Mouse (Mus musculus) fat pad, adult 2 months (tissue): Measurements from ENCODE around the gene Igsf11.
"Not testable (repeated sequence)": the region's sequence is repeated elsewhere in the genome, so short reads cannot be mapped to it uniquely, and the experiment has no call there.

Source experiments
- DNase-seq: peaks from one replicate; pipeline ENCODE4 v3.0.0-alpha.2; 2011; ENCODE audit warnings: low read depth, low spot score; ENCODE audit errors: extremely low read depth

Gene Igsf11

DNA sequence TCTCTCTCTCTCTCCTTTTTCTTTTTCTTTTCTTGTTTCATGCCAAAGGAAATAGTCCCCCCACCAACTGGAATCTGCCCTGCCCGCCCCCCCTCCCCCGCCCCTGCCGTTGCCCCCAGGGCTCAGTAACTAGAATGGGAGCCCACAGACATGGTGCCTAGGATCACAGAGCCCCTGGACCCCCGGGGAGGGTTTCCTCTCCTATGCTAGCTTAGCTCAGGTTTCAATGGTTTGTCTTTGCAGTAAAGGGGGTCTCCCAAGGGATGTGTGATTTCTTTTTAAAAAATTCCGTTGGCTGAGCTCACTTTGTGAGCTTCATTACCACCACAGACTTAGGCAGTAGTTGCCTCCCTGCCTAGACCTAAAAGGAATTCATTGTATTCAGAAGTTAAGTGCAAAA, 89.6 kb downstream of the Igsf11 start:
- DNase-seq, result no peak

DNA sequence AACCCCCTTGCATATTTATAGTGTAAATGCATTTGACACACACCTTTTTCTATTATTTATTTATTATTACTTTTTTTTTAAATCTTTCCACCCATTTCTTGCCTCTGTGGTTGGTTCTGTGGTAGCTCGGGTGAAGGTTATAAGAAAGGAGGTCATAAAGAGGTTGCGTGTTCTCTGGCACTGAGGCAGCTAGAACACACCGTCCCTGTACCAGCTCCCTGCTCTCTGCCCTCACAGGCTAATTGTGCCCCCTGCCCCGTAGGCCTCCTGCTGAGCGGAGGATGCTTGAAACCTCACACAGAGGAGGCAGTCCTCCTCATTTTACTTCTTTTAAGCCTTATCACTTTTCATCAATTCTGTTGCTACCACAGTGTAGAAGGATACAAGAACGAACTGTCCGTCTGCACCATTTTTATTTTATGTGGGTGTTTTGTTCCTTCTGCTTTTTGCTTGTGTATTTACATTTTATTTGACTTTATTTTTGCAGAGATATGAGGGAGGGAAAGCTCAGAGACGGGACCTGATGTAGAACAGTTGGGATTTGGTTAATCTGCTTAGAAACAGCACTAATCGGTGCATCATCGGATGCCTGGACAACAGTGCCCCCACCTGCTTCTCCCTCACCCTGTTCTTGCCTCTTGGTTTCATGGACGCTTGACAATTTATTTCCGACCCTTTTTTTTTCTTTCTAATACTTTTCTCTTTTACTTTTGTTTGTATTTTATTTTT, 90.2 kb downstream of the Igsf11 start:
- no peak for DNase-seq

DNA sequence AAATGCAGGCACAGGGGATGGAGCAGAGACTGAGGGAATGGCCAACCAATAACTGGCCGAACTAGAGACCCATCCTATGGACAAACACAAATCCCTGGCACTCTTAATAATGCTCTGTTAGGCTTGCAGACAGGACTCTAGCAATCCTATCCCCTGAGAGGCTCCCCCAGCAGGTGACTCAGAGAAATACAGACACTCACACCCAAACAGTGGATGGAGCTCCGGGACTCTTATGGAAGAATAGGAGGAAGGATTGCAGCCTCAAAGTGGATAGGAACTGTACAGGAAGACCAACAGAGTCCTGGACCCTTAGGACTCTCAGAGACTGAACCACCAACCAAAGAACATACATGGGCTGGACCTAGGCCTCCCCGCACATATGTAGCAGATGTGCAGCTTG, 91.4 kb downstream of the Igsf11 start:
- not testable (repeated sequence) for DNase-seq

DNA sequence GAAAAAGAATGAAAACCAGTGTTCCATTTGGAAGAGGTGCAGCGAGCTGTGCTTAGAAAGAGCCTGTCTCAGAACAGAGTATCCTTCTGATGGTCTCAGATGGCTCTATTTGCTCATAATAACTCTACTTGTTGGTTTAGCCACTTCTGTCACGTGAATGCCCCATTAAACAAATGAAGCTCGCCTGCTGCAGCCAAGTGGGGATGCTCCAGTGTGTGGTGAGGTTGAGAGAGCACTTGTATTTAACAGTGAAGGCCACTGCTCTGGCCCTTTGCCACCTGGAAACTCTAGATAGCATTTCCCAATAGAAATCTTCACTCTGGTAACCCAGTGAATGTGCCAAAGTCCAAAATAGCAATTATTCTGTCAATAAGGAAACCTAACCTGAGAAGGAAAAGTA, 92.9 kb downstream of the Igsf11 start:
- no peak for DNase-seq

DNA sequence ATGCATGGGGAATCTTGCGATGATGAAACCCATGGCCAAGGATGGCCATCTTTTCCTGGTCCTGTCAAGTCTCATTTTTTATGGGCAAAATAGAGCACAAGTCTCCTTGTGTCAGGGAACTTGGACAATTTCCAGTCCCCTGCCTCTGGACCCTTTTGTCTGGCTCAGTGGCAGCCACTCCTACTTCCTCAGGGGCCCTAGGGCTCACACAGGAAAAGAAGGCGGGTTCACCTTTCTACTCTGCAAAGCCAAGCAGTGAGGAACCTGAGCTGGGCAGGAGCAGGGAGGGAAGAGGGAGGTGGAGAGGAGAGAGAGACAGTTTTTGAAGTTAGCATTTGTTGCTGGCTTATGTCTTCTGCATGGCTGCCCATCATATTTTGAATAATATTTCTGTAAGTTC, 93.9 kb downstream of the Igsf11 start:
- DNase-seq, result no peak

DNA sequence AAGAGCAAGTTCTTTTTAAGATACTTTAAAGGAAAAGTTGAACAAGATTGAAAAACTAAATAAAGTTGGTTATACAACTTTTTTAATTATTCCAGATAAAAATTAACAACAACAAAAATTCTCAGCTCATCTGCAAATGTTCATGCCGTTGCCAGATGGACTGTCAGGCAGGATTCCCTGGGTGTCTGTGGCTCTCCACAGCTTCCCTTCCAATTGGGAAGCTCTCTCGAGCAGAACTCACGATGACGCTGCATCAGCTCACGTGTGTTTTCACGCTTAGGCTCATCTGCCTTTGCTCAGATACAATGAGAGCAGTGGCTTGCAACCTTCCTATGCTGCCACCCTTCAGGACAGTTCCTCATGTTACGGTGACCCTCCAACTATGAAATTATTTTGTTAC, 101.2 kb downstream of the Igsf11 start:
- DNase-seq, result no peak

DNA sequence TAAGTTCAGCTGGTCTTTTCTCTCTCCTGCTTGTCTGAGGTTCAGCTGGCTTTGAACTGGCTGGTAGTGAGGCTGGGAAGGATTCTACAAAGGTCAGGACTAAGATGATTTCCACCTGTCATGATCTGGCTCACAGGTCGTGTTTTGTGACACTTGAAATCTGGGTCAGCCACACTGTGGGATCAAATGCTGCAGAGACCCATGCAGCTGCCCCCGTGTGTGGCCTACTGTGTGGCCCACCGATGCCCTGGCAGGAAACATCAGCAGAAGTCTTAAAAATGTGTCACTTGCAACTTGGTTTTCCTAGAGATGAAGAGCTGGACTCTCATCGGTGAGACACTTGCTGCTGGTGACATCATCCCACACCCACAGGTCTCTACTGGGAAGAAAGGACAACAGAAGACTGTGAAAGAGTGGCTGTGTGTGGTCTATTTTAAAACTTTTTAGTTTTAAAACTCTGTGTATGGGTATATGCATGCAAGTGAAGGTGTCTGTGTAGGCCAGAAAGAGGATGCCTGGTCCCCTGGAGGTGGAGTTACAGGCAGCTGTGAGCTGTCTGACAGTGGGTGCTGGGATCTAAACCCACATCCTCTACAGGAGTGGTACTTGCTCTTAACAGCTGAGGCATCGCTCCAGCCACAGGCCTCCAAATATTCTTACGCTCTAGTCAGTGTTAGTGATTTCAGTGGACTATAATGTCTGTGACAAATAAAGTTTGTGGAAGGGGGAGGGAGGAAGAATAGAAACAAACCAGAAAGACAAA, 106.2 kb downstream of the Igsf11 start:
- DNase-seq, result no peak

DNA sequence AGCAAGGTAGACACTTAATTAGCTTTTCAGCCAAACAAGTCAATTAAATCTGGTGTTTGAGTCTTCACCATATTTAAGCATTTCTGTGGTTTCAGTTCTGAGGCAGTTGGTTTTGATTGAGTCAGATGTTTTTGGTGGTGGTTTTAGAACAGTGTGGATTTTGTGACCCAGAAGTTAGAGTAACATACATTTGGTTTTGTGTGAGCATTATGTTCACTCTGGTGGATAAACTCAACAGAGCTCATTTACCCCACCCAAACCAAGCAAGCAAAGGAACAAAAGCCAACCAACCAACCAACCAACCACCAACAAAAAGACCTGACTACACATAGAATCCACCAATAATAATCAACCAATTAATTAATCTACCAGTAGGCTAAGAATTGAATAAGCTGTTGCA, 106.8 kb downstream of the Igsf11 start:
- no peak for DNase-seq

DNA sequence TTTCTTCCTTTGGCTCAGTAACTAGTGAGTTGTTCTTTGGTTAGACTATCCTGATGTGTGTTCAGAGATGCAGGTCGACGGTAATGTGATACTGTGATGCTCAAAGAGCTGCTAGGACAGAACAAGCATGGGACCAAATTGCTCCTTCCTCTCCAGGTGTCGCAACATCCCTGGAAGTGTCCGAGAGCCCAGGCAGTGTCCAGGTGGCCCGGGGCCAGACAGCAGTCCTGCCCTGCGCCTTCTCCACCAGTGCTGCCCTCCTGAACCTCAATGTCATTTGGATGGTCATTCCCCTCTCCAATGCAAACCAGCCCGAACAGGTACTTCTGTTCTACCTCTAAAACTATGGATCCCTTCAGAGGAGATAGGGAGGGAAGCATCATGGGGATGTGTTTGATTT, 114.5 kb downstream of the Igsf11 start:
- DNase-seq, result no peak

DNA sequence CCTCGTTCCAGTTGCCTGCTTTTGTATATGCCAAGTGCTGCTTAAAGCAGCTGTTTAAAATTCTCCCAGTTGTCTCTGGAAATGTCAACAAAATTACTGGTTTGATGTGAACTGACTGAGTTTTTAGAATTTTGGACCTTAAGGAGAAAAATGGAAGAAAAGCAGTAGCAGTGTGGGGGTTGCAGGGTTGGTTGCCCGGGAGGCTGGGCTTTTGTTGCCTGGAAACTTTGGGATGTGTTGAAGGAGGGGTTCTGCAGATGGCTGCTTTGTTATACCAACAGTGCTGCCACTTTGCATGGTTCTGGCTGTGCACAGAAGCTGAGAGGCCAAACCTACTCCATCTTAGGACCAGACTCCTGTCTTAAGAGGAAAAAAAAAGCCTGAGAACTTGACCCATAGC, 127.0 kb downstream of the Igsf11 start:
- no peak for DNase-seq

DNA sequence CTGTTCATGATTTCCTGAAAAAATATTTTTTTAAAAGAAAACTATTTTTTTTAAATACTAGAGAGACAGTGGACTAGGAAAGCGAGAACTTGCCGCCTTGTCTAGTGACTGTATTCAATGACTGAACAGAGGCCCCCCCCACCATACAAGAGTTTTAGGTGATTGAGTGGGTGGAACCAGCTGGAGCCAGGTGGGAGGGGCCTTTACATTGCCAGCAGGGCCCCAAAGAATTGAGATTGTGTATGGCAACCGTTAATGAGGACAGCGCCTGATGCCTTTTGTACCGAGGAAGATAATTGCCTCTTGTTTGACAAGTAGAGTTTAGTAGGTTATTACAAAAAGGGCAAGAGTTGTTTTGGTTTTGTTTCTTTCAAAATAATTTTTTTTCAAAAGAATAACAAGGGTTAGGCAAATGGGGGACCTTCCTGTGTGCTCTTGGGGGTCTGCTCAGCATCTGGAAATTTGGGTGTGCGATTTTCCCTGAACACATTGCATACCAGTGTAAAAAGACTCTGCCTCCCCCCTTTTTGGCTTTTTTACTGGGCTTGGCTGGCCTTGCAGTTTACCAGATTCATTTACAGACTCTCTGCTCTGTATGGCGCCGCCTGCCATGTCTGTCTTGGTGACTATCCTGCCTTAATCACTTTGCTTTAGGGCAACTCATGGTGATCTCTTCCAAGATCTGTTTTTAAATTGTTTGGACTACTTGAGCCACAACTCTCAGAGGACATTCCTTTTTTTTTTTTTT, 133.7 kb downstream of the Igsf11 start:
- DNase-seq, result no peak

DNA sequence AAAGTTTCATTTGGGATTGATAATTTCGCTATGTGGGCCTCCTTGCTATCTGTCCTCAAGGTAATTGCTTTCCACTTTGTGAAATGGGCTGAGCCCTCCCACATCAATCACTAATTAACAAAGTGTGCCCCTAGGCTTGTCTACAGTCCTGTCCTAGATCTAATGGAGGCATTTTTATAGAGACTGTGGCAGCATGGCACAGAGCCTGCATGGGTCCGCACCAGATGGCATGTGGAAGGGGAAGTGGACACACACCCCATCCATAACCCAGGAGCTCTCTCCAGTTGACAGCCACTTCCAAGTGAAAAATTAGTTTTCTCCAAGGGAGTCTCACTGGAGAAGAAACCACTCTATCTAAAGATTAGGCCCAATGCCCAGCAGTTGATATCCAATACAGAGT, 138.9 kb downstream of the Igsf11 start:
- no peak for DNase-seq

DNA sequence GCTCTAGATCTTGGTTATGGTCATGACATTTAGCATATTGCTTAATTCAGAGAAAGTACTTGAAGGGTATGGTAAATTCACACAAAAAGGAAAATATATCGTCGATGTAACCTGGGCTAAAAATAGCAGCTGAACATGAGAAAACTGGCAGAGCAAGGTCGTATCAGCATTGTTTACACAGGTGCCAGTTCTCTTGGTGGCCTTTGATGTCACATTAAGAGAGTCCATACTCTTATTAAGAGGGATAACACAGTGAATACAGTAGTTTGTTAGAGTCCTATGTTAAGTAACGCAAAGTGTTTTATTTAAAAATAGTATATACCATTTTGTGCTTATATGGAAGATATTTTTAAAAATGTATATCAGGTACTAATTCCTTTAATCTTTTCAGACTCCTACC, 144.8 kb downstream of the Igsf11 start:
- no peak for DNase-seq

DNA sequence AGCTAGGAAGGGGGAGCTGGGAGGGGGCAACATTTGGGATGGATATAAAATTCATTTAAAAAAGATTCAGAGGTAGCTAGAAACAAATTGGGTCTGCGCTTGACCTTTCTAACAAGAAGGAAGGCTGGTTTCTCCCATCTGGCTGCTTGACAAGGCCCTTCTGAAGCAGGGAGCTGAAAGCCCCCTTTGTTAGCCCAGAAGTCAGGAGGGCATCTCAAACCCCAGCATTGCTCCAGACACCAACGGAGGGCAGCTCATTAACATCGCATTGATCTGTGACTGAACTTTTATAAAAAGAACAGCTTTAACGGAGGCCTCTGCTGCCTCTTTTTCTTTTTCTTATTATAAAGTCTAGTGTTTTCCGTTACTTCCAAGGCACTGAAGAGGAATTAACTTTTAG, 151.9 kb downstream of the Igsf11 start:
- DNase-seq, result no peak

DNA sequence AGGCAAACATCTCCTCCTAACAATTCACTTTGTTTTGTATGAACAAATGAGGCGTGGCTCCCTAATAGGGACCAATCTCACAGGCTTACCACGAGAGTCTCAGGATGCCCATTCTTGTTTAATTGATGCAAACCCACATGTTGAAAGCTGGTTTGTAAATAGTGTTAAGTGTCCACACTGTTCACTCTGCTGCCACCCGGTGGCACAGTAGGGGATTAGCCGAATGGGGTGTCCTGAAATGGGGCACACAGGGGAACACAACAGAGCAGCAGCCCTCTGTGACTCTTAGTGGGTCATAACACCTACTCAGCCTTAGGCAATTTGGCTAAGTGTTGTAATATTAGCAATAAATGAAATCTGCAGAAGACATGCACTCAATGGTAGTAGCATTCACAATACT, 156.4 kb downstream of the Igsf11 start:
- DNase-seq, result no peak

DNA sequence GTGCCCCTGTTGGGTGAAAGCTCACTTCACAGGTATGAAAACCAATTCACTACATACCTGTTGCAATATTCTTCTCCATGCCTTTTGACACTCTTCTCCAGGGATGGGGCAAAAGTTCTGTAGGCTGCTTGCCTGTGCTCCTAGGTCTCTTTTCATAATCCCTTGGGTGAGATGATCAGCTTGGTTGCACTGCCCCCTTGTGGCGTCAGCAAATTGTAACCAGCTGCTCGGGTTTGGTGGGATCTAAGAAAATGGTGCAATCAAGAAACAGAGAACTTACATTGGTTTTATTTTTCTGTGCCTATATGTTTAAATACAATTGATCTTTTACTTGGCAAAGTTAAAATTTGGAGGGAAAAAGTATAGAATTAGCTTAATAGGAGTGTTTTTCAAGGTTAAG, 160.5 kb downstream of the Igsf11 start:
- DNase-seq, result no peak

DNA sequence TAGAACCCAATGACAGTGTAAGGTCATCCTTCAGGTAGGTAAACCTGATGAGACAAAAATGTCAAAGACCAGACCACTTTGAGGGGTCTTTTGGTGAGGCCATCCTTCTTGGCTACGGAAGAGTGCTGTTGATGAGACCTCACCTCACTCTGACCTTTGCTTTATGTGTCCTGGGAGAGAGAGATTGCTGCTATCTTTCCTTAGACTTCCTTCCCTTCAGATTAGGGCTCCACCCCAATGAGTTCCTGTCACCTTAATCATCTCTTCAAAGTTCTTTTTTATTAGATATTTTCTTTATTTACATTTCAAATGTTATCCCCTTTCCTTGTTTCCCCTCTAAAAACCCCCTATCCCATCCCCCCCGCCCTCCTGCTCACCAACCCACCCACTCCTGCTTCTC, 161.3 kb downstream of the Igsf11 start:
- no peak for DNase-seq

DNA sequence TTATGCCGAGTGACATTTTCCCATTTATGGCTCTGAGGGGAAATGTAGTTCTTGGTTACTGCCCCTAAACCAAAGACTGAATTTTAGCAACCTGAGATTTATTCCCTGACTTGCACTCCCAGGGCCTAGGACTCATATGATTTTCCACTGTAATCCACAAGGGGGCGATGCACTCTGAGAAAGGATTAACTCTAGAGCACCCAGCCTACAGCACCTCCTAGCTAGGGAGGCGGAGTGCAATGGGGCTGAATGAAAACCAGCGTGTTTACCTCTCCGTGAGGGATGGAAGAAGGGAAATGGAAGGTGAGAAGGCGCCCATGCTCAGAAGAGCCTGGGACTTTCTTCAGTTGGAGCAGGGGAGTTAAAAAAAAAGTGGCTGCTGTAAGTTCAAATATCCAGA, 163.6 kb downstream of the Igsf11 start:
- no peak for DNase-seq

DNA sequence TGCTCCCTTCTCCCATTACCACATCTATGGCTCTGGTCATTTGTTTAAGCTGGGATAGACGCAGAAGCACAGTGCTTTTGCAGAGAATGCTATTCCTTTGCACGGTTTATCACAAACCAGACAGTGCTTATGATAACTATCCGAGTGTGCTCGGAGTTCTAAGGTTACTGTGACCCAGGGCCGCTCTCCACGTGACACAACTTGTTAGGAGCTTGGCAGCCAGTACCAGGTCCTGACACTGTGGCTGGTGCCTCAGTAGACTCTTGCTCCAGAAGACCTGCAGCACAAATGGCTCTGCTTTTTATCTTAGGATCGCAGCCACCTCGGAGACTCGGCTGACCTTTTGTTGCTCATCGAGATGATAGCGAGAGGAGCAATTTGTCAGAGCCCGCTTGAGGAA, 164.5 kb downstream of the Igsf11 start:
- no peak for DNase-seq

DNA sequence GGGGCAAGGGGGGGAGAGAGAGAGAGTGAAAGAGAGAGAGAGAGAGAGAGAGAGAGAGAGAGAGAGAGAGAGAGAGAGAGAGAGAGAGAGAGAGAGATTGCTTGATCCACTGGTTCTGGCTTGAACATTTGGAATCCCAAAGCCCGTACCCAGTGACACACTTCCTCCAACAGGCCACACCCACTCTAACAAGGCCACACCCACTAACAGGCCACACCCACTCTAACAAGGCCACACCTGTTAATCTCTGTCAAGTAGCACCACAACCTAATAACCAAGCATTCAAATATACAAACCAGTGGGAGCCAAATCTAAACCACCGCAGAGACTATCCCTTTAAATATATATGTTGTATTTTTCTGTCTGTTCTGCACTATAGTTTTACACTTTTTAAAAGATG, 166.4 kb downstream of the Igsf11 start:
- DNase-seq, result no peak

DNA sequence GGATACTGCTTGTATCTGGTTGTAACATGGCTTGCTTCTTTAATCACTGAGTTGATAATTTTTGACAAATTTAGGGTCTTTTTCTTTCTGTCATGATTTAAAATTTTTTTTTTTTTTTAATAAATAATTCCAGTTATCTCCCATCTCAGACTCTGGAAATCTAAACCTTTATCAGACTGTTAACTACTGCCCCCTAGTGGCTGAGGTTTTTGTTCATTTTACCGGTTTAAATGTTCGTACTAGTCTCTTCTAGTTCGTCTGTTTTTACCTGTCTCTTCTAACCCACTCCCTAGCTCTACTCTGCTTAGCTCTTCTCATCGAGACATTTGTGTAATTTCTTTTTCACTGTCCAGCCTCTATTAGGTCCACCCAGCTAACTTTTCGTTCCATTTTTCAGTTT, 170.1 kb downstream of the Igsf11 start:
- no peak for DNase-seq

DNA sequence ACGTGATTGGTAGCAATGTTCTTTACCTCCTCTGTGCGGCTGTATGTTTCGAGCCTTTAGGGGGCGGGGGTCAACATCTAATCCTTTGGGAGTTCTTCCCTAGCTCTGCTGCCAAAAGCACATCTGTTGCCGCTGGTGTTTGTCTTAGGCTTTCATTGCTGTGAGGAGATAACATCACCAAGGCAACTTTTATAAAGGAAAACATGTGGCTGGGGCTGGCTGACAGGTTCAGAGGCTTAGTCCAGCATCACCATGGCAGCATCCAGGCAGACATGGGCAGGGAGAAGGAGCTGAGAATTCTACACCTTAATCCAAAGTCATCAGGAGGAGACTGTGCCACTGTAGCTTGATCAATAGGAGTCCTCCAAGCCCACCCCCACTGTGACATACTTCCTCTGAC, 173.1 kb downstream of the Igsf11 start:
- no peak for DNase-seq
